Mouse (Mus musculus) embryonic facial prominence, embryonic 12.5 days (tissue): ENCODE measurements around the gene Ifngr2. TPM values are rescaled to one million over a fixed set of nuclear protein-coding genes. Genes with fewer than 3 reads are reported as not detected.
A peak's percentile ranks its signal among the peaks of the same experiment; 100 is the strongest.

Experiments used
- ATAC-seq: fragments of 200-750 bp; cut with Nextera tagmentation; 2 replicates; pipeline ENCODE4 v1.8.0; 2017; ENCODE audit not compliant: insufficient number of reproducible peaks, insufficient read depth, low FRiP score, low TSS enrichment
- H3K27ac ChIP-seq: fragments of 300-500 bp; sonication (generic); 2 replicates; pipeline ENCODE4 v1.5.1; 2016; ENCODE audit warnings: mild to moderate bottlenecking
- H3K27me3 ChIP-seq: fragments of 300-500 bp; sonication (generic); 2 replicates; pipeline ENCODE4 v1.6.1; 2016; ENCODE audit warnings: mild to moderate bottlenecking, moderate library complexity
- H3K36me3 ChIP-seq: fragments of 300-500 bp; sonication (generic); 2 replicates; pipeline ENCODE4 v1.6.1; 2016; ENCODE audit warnings: mild to moderate bottlenecking
- H3K4me1 ChIP-seq: fragments of 300-500 bp; sonication (generic); 2 replicates; pipeline ENCODE4 v1.6.1; 2016
- H3K4me2 ChIP-seq: fragments of 300-500 bp; sonication (generic); replicated peaks from 2 replicates; pipeline ENCODE4 v1.6.1; 2016; ENCODE audit warnings: mild to moderate bottlenecking, moderate library complexity
- H3K4me3 ChIP-seq: fragments of 300-500 bp; sonication (generic); 2 replicates; pipeline ENCODE4 v1.5.1; 2016; ENCODE audit warnings: mild to moderate bottlenecking
- H3K9ac ChIP-seq: fragments of 300-500 bp; sonication (generic); 2 replicates; pipeline ENCODE4 v1.6.1; 2016; ENCODE audit warnings: mild to moderate bottlenecking, moderate library complexity
- H3K9me3 ChIP-seq: fragments of 300-500 bp; sonication (generic); 2 replicates; pipeline ENCODE4 v1.6.1; 2016; ENCODE audit warnings: mild to moderate bottlenecking, moderate library complexity
- WGBS: fragments of 180-500 bp; shearing (Covaris S2); methylation state at CpG from one replicate; pipeline ENCODE4 v1.1.7; 2016; 5-methylcytosine and 5-hydroxymethylcytosine counted together
- polyA plus RNA-seq: library from polyadenylated mRNA; unstranded; fragments of >200 nt; fragmentation: Nextera tagmentation; extraction: Ambion mirVana; gene quantifications from 2 replicates; pipeline ENCODE4 v1.2.1, GENCODE M21; 2016

Ifngr2 gene
- polyA plus RNA-seq, 1 experiment from 2014 or later, result 48.9 TPM

- H3K9ac ChIP-seq, result peak overlapping the region; percentile 69
- H3K36me3 ChIP-seq, result no peaks in the 10 kb centered on the region
- H3K9me3 ChIP-seq, result no peaks in the 10 kb centered on the region
- ATAC-seq, result no peak
- peak overlapping the region; percentile 93 for H3K4me2 ChIP-seq
- WGBS, result under 1% methylated on average over 63 of the region's 75 CpGs
- no peak overlapping the region for H3K27ac ChIP-seq
- 0 out of 2 replicates have a peak, but pooled peaks cover 9% of the 10 kb centered on the region for H3K27me3 ChIP-seq
- peaks cover 18% of the 10 kb centered on the region for H3K4me1 ChIP-seq
- peak overlapping the region; percentile 88 for H3K4me3 ChIP-seq
Measured at GRCm38 (mm10) chr16:91596779-91597671, 50.2 kb downstream of the Ifngr2 start.

- Histone ChIP-seq H3K4me3 (peak within 1 kb of the TSS; percentile 88), H3K36me3 (no peaks in the 10 kb centered on the region), H3K27ac (no peak within 1 kb of the TSS), H3K9me3 (no peaks in the 10 kb centered on the region), H3K27me3 (0 out of 2 replicates have a peak, but pooled peaks cover 9% of the 10 kb centered on the region), H3K9ac (peak within 1 kb of the TSS; percentile 69), H3K4me1 (peaks cover 11% of the 10 kb centered on the region), H3K4me2 (peak within 1 kb of the TSS; percentile 93)
- ATAC-seq, result peak; percentile 97
- under 1% methylated on average over 34 of the region's 34 CpGs for WGBS
Measured at GRCm38 (mm10) chr16:91597672-91598010, 50.8 kb downstream of the Ifngr2 start, which contains the start of gene Tmem50b. Gene Tmem50b, minus strand, starts transcription at chr16:91597800.

GRCm38 (mm10) chr16:91599242-91599641 lies 52.4 kb downstream of the Ifngr2 start:
- Histone ChIP-seq H3K4me2 (no peak overlapping the region), H3K4me1 (peaks cover 7% of the 10 kb centered on the region; the same call in 1 of the 2 replicates), H3K36me3 (no peaks in the 10 kb centered on the region), H3K4me3 (no peak overlapping the region), H3K9ac (no peak overlapping the region), H3K27ac (no peak overlapping the region), H3K9me3 (no peaks in the 10 kb centered on the region), H3K27me3 (0 out of 2 replicates have a peak, but pooled peaks cover 9% of the 10 kb centered on the region)
- no peak for ATAC-seq

GRCm38 (mm10) chr16:91601081-91601480 lies 54.2 kb downstream of the Ifngr2 start:
- Histone ChIP-seq H3K9me3 (no peaks in the 10 kb centered on the region), H3K27ac (no peak overlapping the region), H3K9ac (no peak overlapping the region), H3K4me3 (no peak overlapping the region), H3K4me2 (no peak overlapping the region), H3K4me1 (peaks cover 7% of the 10 kb centered on the region; the same call in 1 of the 2 replicates), H3K36me3 (no peaks in the 10 kb centered on the region), H3K27me3 (0 out of 2 replicates have a peak, but pooled peaks cover 9% of the 10 kb centered on the region)
- no peak for ATAC-seq
- WGBS, result 77% methylated on average over 4 of the region's 4 CpGs

- H3K9ac ChIP-seq, result no peak overlapping the region
- no peak overlapping the region for H3K4me2 ChIP-seq
- WGBS, result 70% methylated on average over 9 of the region's 9 CpGs
- H3K4me1 ChIP-seq, result peaks cover 2% of the 10 kb centered on the region; the same call in 1 of the 2 replicates
- no peak overlapping the region for H3K27ac ChIP-seq
- H3K27me3 ChIP-seq, result 0 out of 2 replicates have a peak, but pooled peaks cover 9% of the 10 kb centered on the region
- no peaks in the 10 kb centered on the region for H3K9me3 ChIP-seq
- ATAC-seq, result no peak
- H3K36me3 ChIP-seq, result no peaks in the 10 kb centered on the region
- H3K4me3 ChIP-seq, result no peak overlapping the region
Measured at GRCm38 (mm10) chr16:91601693-91602092, 54.8 kb downstream of the Ifngr2 start.

- Histone ChIP-seq H3K9ac (no peak overlapping the region), H3K4me1 (no peaks in the 10 kb centered on the region), H3K4me3 (no peak overlapping the region), H3K27ac (no peak overlapping the region), H3K27me3 (no peaks in the 10 kb centered on the region), H3K9me3 (no peaks in the 10 kb centered on the region), H3K36me3 (no peaks in the 10 kb centered on the region), H3K4me2 (no peak overlapping the region)
- 77% methylated on average over 6 of the region's 6 CpGs for WGBS
- no peak for ATAC-seq
Measured at GRCm38 (mm10) chr16:91605156-91605555, 58.3 kb downstream of the Ifngr2 start.

GRCm38 (mm10) chr16:91606958-91607357 lies 60.1 kb downstream of the Ifngr2 start:
- no peak overlapping the region for H3K27ac ChIP-seq
- H3K4me2 ChIP-seq, result no peak overlapping the region
- 88% methylated on average over 8 of the region's 8 CpGs for WGBS
- H3K4me1 ChIP-seq, result no peaks in the 10 kb centered on the region
- no peaks in the 10 kb centered on the region for H3K36me3 ChIP-seq
- no peak overlapping the region for H3K4me3 ChIP-seq
- no peaks in the 10 kb centered on the region for H3K9me3 ChIP-seq
- no peaks in the 10 kb centered on the region for H3K27me3 ChIP-seq
- H3K9ac ChIP-seq, result no peak overlapping the region
- no peak for ATAC-seq

- H3K9me3 ChIP-seq, result no peaks in the 10 kb centered on the region
- no peaks in the 10 kb centered on the region for H3K27me3 ChIP-seq
- ATAC-seq, result no peak
- no peak overlapping the region for H3K27ac ChIP-seq
- H3K4me2 ChIP-seq, result no peak overlapping the region
- H3K36me3 ChIP-seq, result no peaks in the 10 kb centered on the region
- no peaks in the 10 kb centered on the region for H3K4me1 ChIP-seq
- no peak overlapping the region for H3K4me3 ChIP-seq
- 72% methylated on average over 9 of the region's 9 CpGs for WGBS
- H3K9ac ChIP-seq, result no peak overlapping the region
Measured at GRCm38 (mm10) chr16:91609501-91610245, 62.8 kb downstream of the Ifngr2 start.

GRCm38 (mm10) chr16:91611248-91611647 lies 64.4 kb downstream of the Ifngr2 start:
- H3K4me3 ChIP-seq, result no peak overlapping the region
- no peak for ATAC-seq
- 65% methylated on average over 11 of the region's 11 CpGs for WGBS

GRCm38 (mm10) chr16:91612525-91612924 lies 65.7 kb downstream of the Ifngr2 start:
- Histone ChIP-seq H3K27me3 (no peaks in the 10 kb centered on the region), H3K9ac (no peak overlapping the region), H3K9me3 (no peaks in the 10 kb centered on the region), H3K27ac (no peak overlapping the region), H3K4me1 (no peaks in the 10 kb centered on the region), H3K4me3 (no peak overlapping the region), H3K36me3 (no peaks in the 10 kb centered on the region), H3K4me2 (no peak overlapping the region)
- WGBS, result 76% methylated on average over 5 of the region's 5 CpGs
- no peak for ATAC-seq

More at GRCm38 (mm10) chr16:91611248-91611647, 64.4 kb downstream of the Ifngr2 start:
- Histone ChIP-seq H3K27ac (no peak overlapping the region), H3K9me3 (no peaks in the 10 kb centered on the region), H3K4me2 (no peak overlapping the region), H3K4me1 (no peaks in the 10 kb centered on the region), H3K36me3 (no peaks in the 10 kb centered on the region), H3K9ac (no peak overlapping the region), H3K27me3 (no peaks in the 10 kb centered on the region)

- H3K4me1 ChIP-seq, result no peaks in the 10 kb centered on the region
- H3K27ac ChIP-seq, result no peak overlapping the region
- no peak overlapping the region for H3K4me2 ChIP-seq
- H3K4me3 ChIP-seq, result no peak overlapping the region
- no peak overlapping the region for H3K9ac ChIP-seq
- no peaks in the 10 kb centered on the region for H3K36me3 ChIP-seq
- no peak for ATAC-seq
- no peaks in the 10 kb centered on the region for H3K27me3 ChIP-seq
- no peaks in the 10 kb centered on the region for H3K9me3 ChIP-seq
- 84% methylated on average over 6 of the region's 6 CpGs for WGBS
Measured at GRCm38 (mm10) chr16:91614552-91614951, 67.7 kb downstream of the Ifngr2 start.
